Mouse (Mus musculus): ENCODE measurements around the gene Tmem254c. TPM values are rescaled to one million over a fixed set of nuclear protein-coding genes. Genes with fewer than 3 reads are reported as not detected.
"Not testable (repeated sequence)": the region's sequence is repeated elsewhere in the genome, so short reads cannot be mapped to it uniquely, and the experiment has no call there.

Gene Tmem254c
- polyA plus RNA-seq, 1 experiment from 2014 or later: 42.6 TPM

GRCm38 (mm10) chr14:26035439-26035838 lies 31.7 kb downstream of the Tmem254c start:
- not testable (repeated sequence) for H3K4me1 ChIP-seq; H3K9me3 ChIP-seq; H3K4me3 ChIP-seq; H3K27me3 ChIP-seq; H3K9ac ChIP-seq; H3K36me3 ChIP-seq; H3K4me2 ChIP-seq; H3K27ac ChIP-seq; ATAC-seq (ENCODE audit: borderline replicate concordance, extremely low read depth, low FRiP score, low TSS enrichment)
- WGBS: no CpG with 5 or more reads among the region's 6 CpGs

GRCm38 (mm10) chr14:26034364-26034763 lies 32.8 kb downstream of the Tmem254c start:
- not testable (repeated sequence) for H3K9me3 ChIP-seq, H3K27me3 ChIP-seq, H3K4me2 ChIP-seq, H3K36me3 ChIP-seq, H3K27ac ChIP-seq, H3K4me3 ChIP-seq, H3K4me1 ChIP-seq, H3K9ac ChIP-seq
- no CpG with 5 or more reads among the region's 3 CpGs for WGBS
- ATAC-seq (ENCODE audit: borderline replicate concordance, extremely low read depth, low FRiP score, low TSS enrichment): 0 out of 2 replicates have a peak, but pooled peaks have one; percentile 19

- WGBS: no CpG with 5 or more reads among the region's 12 CpGs
- H3K9ac ChIP-seq; H3K4me3 ChIP-seq; H3K27ac ChIP-seq; H3K4me1 ChIP-seq; H3K4me2 ChIP-seq; H3K27me3 ChIP-seq; H3K9me3 ChIP-seq; ATAC-seq (ENCODE audit: borderline replicate concordance, extremely low read depth, low FRiP score, low TSS enrichment); H3K36me3 ChIP-seq: not testable (repeated sequence)
Measured at GRCm38 (mm10) chr14:26025653-26026052, 41.5 kb downstream of the Tmem254c start.

GRCm38 (mm10) chr14:26022831-26023230 lies 44.3 kb downstream of the Tmem254c start:
- WGBS: no CpG with 5 or more reads among the region's 6 CpGs
- H3K9ac ChIP-seq, H3K9me3 ChIP-seq: not testable (repeated sequence)

GRCm38 (mm10) chr14:26021555-26021954 lies 45.6 kb downstream of the Tmem254c start:
- H3K27ac ChIP-seq; H3K4me3 ChIP-seq; H3K27me3 ChIP-seq; H3K9ac ChIP-seq; H3K4me2 ChIP-seq; H3K4me1 ChIP-seq; H3K9me3 ChIP-seq; ATAC-seq (ENCODE audit: borderline replicate concordance, extremely low read depth, low FRiP score, low TSS enrichment); H3K36me3 ChIP-seq: not testable (repeated sequence)
- WGBS: no CpG with 5 or more reads among the region's 9 CpGs

More at GRCm38 (mm10) chr14:26022831-26023230, 44.3 kb downstream of the Tmem254c start:
- ATAC-seq (ENCODE audit: borderline replicate concordance, extremely low read depth, low FRiP score, low TSS enrichment); H3K4me1 ChIP-seq; H3K4me3 ChIP-seq; H3K27ac ChIP-seq; H3K27me3 ChIP-seq; H3K4me2 ChIP-seq; H3K36me3 ChIP-seq: not testable (repeated sequence)

GRCm38 (mm10) chr14:26016414-26016813 lies 50.7 kb downstream of the Tmem254c start:
- H3K27me3 ChIP-seq; H3K36me3 ChIP-seq; H3K4me3 ChIP-seq; H3K9me3 ChIP-seq; H3K4me2 ChIP-seq; H3K9ac ChIP-seq; H3K4me1 ChIP-seq; H3K27ac ChIP-seq; ATAC-seq (ENCODE audit: borderline replicate concordance, extremely low read depth, low FRiP score, low TSS enrichment): not testable (repeated sequence)
- no CpG with 5 or more reads among the region's 7 CpGs for WGBS

Other genes starting within 250 kb of the Tmem254c start
- gene Anxa11, start 225.2 kb downstream of the Tmem254c start, polyA plus RNA-seq (2015; fragmentation: Nextera tagmentation; extraction: Ambion mirVana): 23.3 and 26.1 TPM in 2 replicates
- gene Plac9a, start 164.3 kb downstream of the Tmem254c start, polyA plus RNA-seq (2015; fragmentation: Nextera tagmentation; extraction: Ambion mirVana): 2.5 and 2.7 TPM in 2 replicates
- gene Tmem254a, start 139.7 kb downstream of the Tmem254c start, polyA plus RNA-seq (2015; fragmentation: Nextera tagmentation; extraction: Ambion mirVana): 3.0 and 3.6 TPM in 2 replicates
- gene Cphx1, start 129.1 kb downstream of the Tmem254c start, polyA plus RNA-seq (2015; fragmentation: Nextera tagmentation; extraction: Ambion mirVana): not detected in 2 replicates
- gene Duxbl1, start 88.8 kb downstream of the Tmem254c start, polyA plus RNA-seq (2015; fragmentation: Nextera tagmentation; extraction: Ambion mirVana): 1.3 and 2.3 TPM in 2 replicates
- gene Gm9780, start 24.6 kb downstream of the Tmem254c start, polyA plus RNA-seq (2015; fragmentation: Nextera tagmentation; extraction: Ambion mirVana): 60.0 and 62.6 TPM in 2 replicates
- not detected in 2 replicates for gene Cphx2, start 14.2 kb upstream of the Tmem254c start, polyA plus RNA-seq (2015; fragmentation: Nextera tagmentation; extraction: Ambion mirVana)
- not detected in 2 replicates for gene Cphx3, start 14.9 kb upstream of the Tmem254c start, polyA plus RNA-seq (2015; fragmentation: Nextera tagmentation; extraction: Ambion mirVana)
- gene Duxbl2, start 51.0 kb upstream of the Tmem254c start, polyA plus RNA-seq (2015; fragmentation: Nextera tagmentation; extraction: Ambion mirVana): 0.34 and 0.52 TPM in 2 replicates
- 64.6 and 69.3 TPM in 2 replicates for gene Plac9b, start 115.1 kb upstream of the Tmem254c start, polyA plus RNA-seq (2015; fragmentation: Nextera tagmentation; extraction: Ambion mirVana)
- gene Tmem254b, start 139.7 kb upstream of the Tmem254c start, polyA plus RNA-seq (2015; fragmentation: Nextera tagmentation; extraction: Ambion mirVana): 34.7 and 38.1 TPM in 2 replicates
- 1.7 and 1.8 TPM in 2 replicates for gene Duxbl3, start 190.6 kb upstream of the Tmem254c start, polyA plus RNA-seq (2015; fragmentation: Nextera tagmentation; extraction: Ambion mirVana)

Measured in lung, embryonic 15.5 days (tissue).